Mouse (Mus musculus) erythroblast, adult 5-6 weeks (primary cell): ENCODE measurements at regions not wholly inside any gene's neighbourhood (a gene's known extent, or its start where the extent isn't known, plus 50 kb on each side); places are given as distances from the start of the nearest gene placed in this dataset.

Experiments used
- ATAC-seq: replicated peaks from 2 replicates; pipeline ENCODE4 v1.8.0; 2016; ENCODE audit warnings: moderate number of reproducible peaks, mild to moderate bottlenecking, moderate TSS enrichment, inconsistent platforms; ENCODE audit not compliant: poor library complexity, low FRiP score, severe bottlenecking

- no peak for ATAC-seq
Measured at GRCm38 (mm10) chr14:24731872-24732525, 245.1 kb downstream of the Rps24 start.

GRCm38 (mm10) chr14:24733326-24733725, 246.4 kb downstream of the Rps24 start:
- ATAC-seq: no peak

GRCm38 (mm10) chr14:24738869-24739268, 251.9 kb downstream of the Rps24 start:
- no peak for ATAC-seq

GRCm38 (mm10) chr14:24744451-24744850, 257.5 kb downstream of the Rps24 start:
- ATAC-seq: no peak

- no peak for ATAC-seq
Measured at GRCm38 (mm10) chr14:24745730-24746129, 258.8 kb downstream of the Rps24 start.

- no peak for ATAC-seq
Measured at GRCm38 (mm10) chr14:24747471-24747795, 260.5 kb downstream of the Rps24 start.

GRCm38 (mm10) chr14:24747796-24748496, 261.0 kb downstream of the Rps24 start:
- ATAC-seq: no peak

GRCm38 (mm10) chr14:24748497-24748862, 261.6 kb downstream of the Rps24 start:
- no peak for ATAC-seq

GRCm38 (mm10) chr14:24749313-24749712, 262.4 kb downstream of the Rps24 start:
- no peak for ATAC-seq

GRCm38 (mm10) chr14:24751227-24751626, 264.3 kb downstream of the Rps24 start:
- ATAC-seq: no peak

GRCm38 (mm10) chr14:24754753-24755152, 267.8 kb downstream of the Rps24 start:
- no peak for ATAC-seq

- no peak for ATAC-seq
Measured at GRCm38 (mm10) chr14:24755426-24756117, 268.6 kb downstream of the Rps24 start.

GRCm38 (mm10) chr14:24757302-24757701, 270.4 kb downstream of the Rps24 start:
- ATAC-seq: no peak

- ATAC-seq: no peak
Measured at GRCm38 (mm10) chr14:24757843-24758242, 270.9 kb downstream of the Rps24 start.

GRCm38 (mm10) chr14:24760926-24761325, 274.0 kb downstream of the Rps24 start:
- no peak for ATAC-seq

GRCm38 (mm10) chr14:24762468-24763274, 275.7 kb downstream of the Rps24 start:
- no peak for ATAC-seq

GRCm38 (mm10) chr14:24763275-24763812, 276.4 kb downstream of the Rps24 start:
- no peak for ATAC-seq

GRCm38 (mm10) chr14:24763845-24764244, 276.9 kb downstream of the Rps24 start:
- no peak for ATAC-seq

GRCm38 (mm10) chr14:24766260-24766659, 279.3 kb downstream of the Rps24 start:
- ATAC-seq: no peak

- ATAC-seq: no peak
Measured at GRCm38 (mm10) chr14:24766690-24767089, 279.8 kb downstream of the Rps24 start.
